Mouse (Mus musculus) heart, adult 2 months (tissue): ENCODE data around the gene Abca7.

Experiments
- CTCF ChIP-seq: fragments of 200-600 bp; IDR thresholded peaks from 2 replicates; pipeline ENCODE4 v1.8.1; 2022; ENCODE audit warnings: antibody characterized with exemption, mild to moderate bottlenecking, moderate library complexity
- EP300 ChIP-seq: fragments of 200-500 bp; IDR thresholded peaks from 2 replicates; pipeline ENCODE4 v1.6.1; 2011; ENCODE audit warnings: low read depth, low read length, control low read depth; ENCODE audit not compliant: insufficient read depth
- POLR2A ChIP-seq: fragments of 200-500 bp; IDR thresholded peaks from 2 replicates; pipeline ENCODE4 v1.6.1; 2011; ENCODE audit warnings: mild to moderate bottlenecking, low read depth, low read length, control low read depth; ENCODE audit not compliant: insufficient read depth

- TF ChIP-seq CTCF (no peak), POLR2A (no peak), EP300 (no peak)
These were observed 20.6 kb downstream of the Abca7 start for GRCm38 (mm10) chr10:80016931-80017330.
